Mouse (Mus musculus): ENCODE results near the gene Gpd1l. TPM values are rescaled to one million over a fixed set of nuclear protein-coding genes. Genes with fewer than 3 reads are reported as not detected.

Gene Gpd1l
- total RNA-seq, 2 experiments from 2014 or later: 16.4 to 22.3 TPM

- DNase-seq: no peak
- TF ChIP-seq CTCF (IDR thresholded peaks at IDR 0.05): no peak
- Histone ChIP-seq H3K27ac (no peak overlapping the region), H3K4me3 (no peak overlapping the region)
- intact Hi-C loops (cut with DNase I): no loop called here
Measured at GRCm38 (mm10) chr9:114922209-114922608, 11.6 kb downstream of the Gpd1l start.

DNA sequence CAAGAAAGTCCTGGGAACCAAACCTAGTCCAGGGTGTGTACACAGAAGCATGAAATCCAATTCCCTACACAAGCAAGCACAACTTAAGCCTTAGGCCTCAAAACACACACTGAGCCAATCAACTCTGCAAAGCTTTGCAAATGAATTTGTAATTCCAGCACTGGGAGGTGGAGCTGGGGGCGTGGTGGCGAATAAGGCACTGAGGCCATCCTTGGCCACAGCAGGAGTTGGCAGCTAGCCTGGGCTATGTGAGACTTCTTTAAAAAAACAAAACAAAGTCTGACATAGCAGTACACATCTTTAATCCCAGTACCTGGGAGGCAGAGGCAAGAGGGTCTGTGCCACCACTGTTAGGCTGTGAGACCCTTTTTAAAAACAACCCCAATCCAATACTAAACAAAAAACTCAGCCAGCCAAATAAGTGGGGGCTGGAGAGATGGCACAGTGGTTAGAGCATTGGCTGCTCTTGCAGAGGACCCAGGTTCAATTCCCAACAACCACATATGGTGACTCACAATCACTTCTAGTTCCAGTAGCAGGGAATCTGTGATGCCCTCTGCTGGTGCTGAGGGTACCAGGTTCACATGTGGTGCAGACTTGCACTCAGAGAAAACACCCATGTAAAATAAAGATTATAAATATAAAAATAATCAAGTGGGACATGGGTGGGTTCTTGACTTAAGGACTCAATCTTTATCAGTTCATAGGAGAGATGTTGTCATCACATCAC lies 12.3 kb downstream of the Gpd1l start:
- peak; percentile 28; the same call in 1 of the 2 replicates for TF ChIP-seq CTCF (IDR thresholded peaks at IDR 0.05)
- intact Hi-C loops (cut with DNase I): no loop called here
- DNase-seq: peak; percentile 79
- Histone ChIP-seq H3K27ac (peak overlapping the region; percentile 38), H3K4me3 (no peak overlapping the region)

- Histone ChIP-seq H3K4me3 (no peak overlapping the region), H3K27ac (peak overlapping the region; percentile 16; the same call in 1 of the 2 replicates)
- no peak for TF ChIP-seq CTCF (IDR thresholded peaks at IDR 0.05)
- intact Hi-C loops (cut with DNase I): no loop called here
- DNase-seq: no peak
Measured at GRCm38 (mm10) chr9:114920569-114920968, 13.2 kb downstream of the Gpd1l start.

DNA sequence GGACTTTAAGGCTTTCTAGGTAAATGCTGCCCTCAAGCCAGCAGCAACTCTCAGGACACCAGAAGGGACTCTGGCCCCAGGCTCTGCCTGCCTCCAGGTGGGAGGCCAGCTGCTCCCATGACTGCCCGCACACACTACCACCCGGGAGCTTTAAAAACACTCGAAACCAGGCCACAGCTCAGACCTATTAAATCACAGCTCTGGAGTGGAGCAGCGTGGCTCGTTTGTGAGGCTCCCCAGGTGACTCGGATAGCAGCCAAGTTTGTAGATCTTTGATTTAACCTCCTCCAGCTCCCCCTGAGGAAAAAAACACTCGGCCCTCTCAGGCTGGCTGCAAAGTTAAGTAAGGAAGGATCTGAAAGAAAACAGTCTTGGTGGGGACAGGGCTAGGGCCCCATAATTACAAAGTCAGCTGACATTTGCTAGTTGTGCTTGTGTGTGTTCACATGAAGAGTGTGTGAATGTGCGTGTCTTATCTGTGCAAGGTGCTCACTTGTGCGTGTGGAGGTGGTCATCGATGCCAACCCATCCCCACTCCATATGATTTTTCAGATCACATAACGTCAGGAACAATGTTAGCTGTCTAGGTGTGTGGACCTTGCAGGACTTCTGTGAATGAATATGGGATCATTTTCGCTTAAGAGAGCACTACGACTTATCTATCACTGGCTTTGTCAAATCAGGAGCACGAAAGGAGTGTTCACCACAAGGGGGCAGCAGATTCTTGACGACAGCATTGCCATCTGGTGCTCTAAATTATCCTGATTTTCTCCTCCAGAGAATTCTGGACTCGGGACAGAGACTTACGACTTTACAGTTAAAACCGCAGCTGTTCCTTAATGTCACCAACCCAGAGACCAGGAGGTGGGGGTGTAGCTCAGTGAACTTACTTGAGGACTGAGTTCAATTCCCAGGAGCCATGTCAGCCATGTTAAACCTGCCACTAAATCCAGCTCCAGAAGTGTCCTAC lies 20.8 kb downstream of the Gpd1l start:
- peak; percentile 79 for TF ChIP-seq CTCF (IDR thresholded peaks at IDR 0.05)
- no peak overlapping the region for H3K4me3 ChIP-seq
- no peak overlapping the region for H3K27ac ChIP-seq
- intact Hi-C loops (cut with DNase I): loop anchor here (1.0 kb wide), 1 partner anchor 44 kb away; no protein-coding TSS in a partner anchor
- peak; percentile 83 for DNase-seq

- no peak overlapping the region for H3K4me3 ChIP-seq
- DNase-seq: no peak
- peak overlapping the region; percentile 61; the same call in 1 of the 2 replicates for H3K27ac ChIP-seq
- intact Hi-C loops (cut with DNase I): no loop called here
- TF ChIP-seq CTCF (IDR thresholded peaks at IDR 0.05): no peak
Measured at GRCm38 (mm10) chr9:114907509-114907908, 26.3 kb downstream of the Gpd1l start.

DNA sequence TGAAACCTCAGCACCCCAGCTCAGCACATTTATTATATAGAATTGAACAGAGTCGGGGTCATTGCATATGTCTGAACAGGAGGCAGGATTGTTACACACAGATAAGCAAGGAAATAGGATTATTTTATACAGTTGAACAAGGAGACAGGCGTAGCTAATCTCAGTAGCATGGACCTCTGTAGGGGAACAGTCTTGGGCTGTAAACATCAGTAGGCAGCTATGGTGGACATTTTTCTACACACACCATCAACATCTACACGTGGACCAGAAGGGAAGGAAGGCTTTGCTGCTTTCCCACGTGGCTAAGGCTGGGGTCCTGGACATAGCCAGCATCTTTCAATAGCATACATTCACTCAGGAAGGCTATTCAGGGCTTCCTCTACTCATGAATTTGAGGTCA lies 37.9 kb downstream of the Gpd1l start:
- DNase-seq: no peak
- intact Hi-C loops (cut with DNase I): no loop called here
- Histone ChIP-seq H3K27ac (no peak overlapping the region), H3K4me3 (no peak overlapping the region)
- TF ChIP-seq CTCF (IDR thresholded peaks at IDR 0.05): no peak

DNA sequence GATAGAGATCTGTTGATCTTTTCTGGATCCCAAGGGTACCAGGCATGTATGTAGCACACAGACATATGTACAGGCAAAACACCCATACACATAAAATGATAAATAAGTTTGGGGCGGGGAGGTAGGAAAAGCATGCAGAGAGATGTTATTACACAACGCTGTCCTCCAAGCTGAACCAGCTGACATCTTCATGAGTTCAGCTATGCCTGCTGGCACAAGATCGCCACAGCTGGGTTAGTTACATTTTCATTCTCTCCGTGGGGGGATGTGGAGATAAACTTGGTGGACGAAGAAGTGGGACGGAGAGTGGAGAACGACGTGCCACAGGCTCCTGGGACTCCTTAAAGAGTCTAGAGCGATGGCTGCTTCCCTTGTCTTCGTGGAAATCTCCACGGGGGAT lies 40.8 kb downstream of the Gpd1l start:
- DNase-seq: no peak
- H3K4me3 ChIP-seq: no peak overlapping the region
- intact Hi-C loops (cut with DNase I): no loop called here
- no peak for TF ChIP-seq CTCF (IDR thresholded peaks at IDR 0.05)
- H3K27ac ChIP-seq: no peak overlapping the region

- Histone ChIP-seq H3K27ac (no peak overlapping the region), H3K4me3 (no peak overlapping the region)
- no peak for DNase-seq
- TF ChIP-seq CTCF (IDR thresholded peaks at IDR 0.05): no peak
- intact Hi-C loops (cut with DNase I): no loop called here
Measured at GRCm38 (mm10) chr9:114890377-114890776, 43.4 kb downstream of the Gpd1l start.

- TF ChIP-seq CTCF (IDR thresholded peaks at IDR 0.05): peak; percentile 36
- intact Hi-C loops (cut with DNase I): no loop called here
- DNase-seq: no peak
Measured at GRCm38 (mm10) chr9:114888856-114889407, 44.9 kb downstream of the Gpd1l start.

DNA sequence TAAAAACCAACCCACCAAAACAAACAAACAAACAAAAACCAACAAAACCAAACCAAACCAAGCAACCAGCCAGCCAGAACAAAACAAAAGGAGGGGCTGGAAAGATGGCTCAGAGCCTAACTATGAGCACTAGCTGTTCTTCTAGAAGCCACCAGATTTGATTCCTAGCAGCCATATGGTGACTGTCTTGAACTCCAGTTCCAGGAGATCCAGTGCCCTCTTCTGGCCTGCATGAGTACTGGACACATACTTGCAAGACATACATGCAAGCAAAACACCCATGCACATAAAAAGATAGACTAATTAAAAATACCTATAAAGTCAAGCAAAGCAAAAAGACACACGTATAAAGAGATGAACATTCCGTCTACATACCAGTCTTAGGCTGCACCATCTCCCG lies 46.1 kb downstream of the Gpd1l start:
- intact Hi-C loops (cut with DNase I): loop anchor here (2.0 kb wide), 1 partner anchor 89 kb away; no protein-coding TSS in a partner anchor
- peak; percentile 57 for TF ChIP-seq CTCF (IDR thresholded peaks at IDR 0.05)
- DNase-seq: no peak
- H3K4me3 ChIP-seq: no peak overlapping the region
- no peak overlapping the region for H3K27ac ChIP-seq

More at GRCm38 (mm10) chr9:114888856-114889407, 44.9 kb downstream of the Gpd1l start:
- Histone ChIP-seq H3K27ac (no peak overlapping the region), H3K4me3 (no peak overlapping the region)

- no peak for TF ChIP-seq CTCF (IDR thresholded peaks at IDR 0.05)
- DNase-seq: no peak
- no peak overlapping the region for H3K27ac ChIP-seq
- no peak overlapping the region for H3K4me3 ChIP-seq
- intact Hi-C loops (cut with DNase I): loop anchor here (2.0 kb wide), 1 partner anchor 87 kb away; no protein-coding TSS in a partner anchor
Measured at GRCm38 (mm10) chr9:114885991-114886662, 47.7 kb downstream of the Gpd1l start.

GRCm38 (mm10) chr9:114885564-114885963 lies 48.2 kb downstream of the Gpd1l start:
- no peak for TF ChIP-seq CTCF (IDR thresholded peaks at IDR 0.05)
- no peak for DNase-seq
- Histone ChIP-seq H3K27ac (no peak overlapping the region), H3K4me3 (no peak overlapping the region)
- intact Hi-C loops (cut with DNase I): no loop called here
